Mouse (Mus musculus) thymus, adult 18-20 months (tissue): ENCODE data around the gene Urod.

Experiments
- DNase-seq, 2 experiments: peaks; one replicate each; pipeline ENCODE4 v3.0.0; 2022; ENCODE audit warnings: mixed read lengths in 2 of 2

Urod gene

DNA sequence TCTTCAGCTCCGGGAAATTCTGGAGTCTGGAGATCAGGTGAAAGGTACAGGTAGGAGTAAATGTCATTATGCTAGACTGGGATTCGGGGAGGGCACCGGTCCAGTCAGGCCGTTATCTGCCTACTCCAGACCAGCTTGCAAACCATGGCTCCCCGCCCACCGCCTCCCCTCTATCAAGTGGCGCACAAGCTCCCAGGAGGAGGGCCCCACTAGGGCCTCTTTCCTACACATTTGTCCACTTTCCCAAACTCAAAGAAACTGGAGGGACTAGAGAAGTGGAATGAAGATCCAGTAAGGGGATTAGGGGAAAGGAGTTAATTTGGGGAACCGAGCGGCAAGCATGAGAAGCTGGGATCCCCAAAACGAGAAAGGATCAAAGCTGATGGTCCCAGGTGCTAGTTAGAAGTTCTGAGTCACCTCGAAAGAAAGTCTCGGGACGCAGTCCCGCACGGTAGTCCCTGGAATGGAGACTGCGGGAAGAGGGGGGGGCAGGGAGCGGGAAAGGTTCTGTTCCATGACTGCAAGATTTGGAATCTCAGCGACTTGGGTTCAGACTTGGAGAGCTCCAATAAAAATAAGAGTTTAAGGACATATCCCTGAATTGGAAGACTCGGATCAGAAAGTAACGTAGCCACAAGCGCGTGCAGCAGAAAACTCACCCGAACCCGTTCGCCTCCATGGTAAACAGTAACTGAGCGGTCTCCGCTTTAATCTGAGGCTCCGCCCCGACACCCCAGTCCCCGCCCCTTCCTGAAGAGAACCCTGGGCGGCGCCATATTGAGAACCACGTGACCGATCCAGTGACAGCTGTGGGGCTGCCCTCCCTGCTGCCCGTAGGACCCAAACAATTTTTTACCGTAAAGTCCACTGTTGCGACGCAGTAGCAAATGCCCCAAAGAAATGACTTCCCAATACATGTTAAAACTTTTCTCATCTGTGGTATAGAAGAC lies at the start of gene Urod:
TSS of gene Urod (minus strand) at position 742 of the 950 bp plus-strand sequence.
- peak; percentile 92 to 94 for DNase-seq

DNA sequence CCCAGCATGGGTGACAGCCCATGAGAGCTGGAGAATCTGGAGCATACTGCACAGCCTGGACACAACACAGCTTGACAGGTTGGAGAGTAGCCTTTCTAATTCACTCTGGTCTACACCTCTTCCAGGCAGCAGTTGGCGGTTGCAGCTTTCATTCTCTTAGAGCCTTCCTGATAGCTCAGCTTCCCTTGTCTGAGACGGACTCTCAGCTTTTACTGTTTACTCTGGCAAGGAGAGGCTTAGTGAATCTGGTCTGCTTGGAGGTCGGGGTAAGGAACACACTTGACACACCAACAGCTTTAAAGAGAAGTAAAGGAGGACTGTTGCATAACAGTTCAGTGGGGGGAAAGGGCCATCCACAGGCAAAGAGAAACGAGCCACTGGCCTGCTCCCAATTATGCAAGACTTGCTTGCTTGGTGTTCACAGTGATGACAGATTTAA lies 47.1 kb upstream of the Urod start:
- no peak for DNase-seq

DNA sequence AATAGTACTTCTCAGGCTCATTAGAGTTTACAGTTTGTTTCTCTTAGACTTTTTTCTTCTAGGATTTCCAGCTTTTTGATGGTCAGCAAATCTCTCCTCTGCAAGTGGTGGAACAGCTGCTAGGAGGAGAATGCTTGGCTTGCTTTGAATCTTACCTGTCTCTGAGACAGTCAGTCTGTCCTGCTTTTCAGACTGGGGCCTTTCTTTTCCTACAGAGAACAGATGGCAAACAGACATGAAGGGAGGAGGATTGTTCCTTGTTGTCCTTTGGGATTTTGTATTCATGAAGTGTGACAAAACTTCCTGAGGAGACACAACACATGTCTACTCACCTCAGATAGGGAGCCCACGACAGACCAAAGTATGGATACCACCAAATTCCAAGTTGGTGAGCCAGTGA lies 46.6 kb upstream of the Urod start:
- no peak for DNase-seq

DNA sequence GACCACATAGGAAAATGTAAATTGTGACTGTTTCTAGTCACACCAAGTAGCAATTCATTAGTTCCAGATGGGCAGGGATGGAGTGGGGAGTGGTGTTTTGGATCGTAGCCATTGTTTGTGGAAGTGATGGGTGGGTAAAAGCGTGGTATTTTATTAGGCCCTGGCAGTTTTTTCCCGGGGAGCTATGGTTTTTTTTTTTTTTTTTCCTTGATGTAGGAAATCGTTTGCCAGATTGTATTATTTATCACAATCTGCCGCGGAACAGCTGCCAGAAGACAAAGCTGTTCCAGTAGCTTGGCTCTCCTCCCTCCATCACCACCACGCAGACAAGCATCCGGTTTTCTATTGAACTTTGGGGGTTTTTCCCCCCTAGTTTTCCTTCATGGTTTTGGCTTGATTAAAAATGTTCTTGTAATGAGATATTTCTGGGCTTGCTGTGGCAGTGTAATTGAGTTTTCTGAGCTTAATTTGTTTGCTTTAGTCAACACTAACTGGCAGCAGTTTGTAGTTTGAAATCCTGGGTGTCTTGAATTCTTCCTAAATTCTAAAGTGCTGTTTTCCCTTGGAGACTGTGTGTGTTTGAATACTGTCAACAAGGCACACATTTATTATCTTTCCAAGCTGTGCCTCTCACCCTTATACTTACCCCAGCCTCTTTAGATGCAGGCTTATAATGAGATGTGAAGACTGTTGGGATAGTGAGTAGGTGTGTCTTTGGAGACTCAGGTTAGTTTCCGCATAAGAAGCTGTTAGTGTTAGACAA lies 45.9 kb upstream of the Urod start:
- DNase-seq: no peak

DNA sequence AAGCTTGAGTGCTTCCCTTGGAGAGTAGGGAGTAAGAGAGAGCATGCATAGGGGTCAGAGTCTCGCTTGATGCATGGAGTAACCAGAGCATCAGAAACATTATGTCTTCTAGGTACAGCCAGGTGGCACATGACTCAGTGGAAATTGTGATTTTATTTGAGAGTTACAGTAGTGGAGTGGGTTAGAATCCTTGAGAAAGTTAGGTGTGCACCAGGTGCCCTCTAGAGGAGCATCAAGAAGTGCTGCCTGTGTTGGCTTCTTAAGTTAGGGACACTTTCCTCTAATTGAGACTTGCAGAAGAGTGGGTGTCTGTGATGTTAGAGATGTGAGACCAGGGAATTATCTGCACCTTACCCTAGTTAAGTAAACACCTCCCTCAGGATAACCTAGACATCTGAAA lies 36.9 kb upstream of the Urod start:
- DNase-seq: no peak

DNA sequence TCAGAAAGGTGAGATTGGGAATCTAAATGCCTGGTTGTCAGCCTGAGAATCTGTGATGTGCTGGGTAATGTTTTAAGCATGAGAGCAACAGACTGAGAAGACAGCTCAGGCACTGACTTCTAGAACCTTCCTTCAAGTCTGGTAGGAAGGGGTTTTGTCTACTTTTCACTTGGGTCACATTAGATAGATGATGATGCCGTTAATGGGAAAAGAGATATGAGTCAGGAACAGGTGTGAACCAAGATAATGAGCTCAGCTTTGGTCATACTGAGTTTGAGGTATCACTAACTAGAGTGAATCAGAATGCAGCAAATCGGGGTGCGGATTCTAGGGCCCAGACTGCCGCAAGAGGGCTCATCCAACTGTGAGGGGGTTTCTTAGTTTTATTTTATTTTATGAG lies 29.3 kb upstream of the Urod start:
- no peak for DNase-seq

DNA sequence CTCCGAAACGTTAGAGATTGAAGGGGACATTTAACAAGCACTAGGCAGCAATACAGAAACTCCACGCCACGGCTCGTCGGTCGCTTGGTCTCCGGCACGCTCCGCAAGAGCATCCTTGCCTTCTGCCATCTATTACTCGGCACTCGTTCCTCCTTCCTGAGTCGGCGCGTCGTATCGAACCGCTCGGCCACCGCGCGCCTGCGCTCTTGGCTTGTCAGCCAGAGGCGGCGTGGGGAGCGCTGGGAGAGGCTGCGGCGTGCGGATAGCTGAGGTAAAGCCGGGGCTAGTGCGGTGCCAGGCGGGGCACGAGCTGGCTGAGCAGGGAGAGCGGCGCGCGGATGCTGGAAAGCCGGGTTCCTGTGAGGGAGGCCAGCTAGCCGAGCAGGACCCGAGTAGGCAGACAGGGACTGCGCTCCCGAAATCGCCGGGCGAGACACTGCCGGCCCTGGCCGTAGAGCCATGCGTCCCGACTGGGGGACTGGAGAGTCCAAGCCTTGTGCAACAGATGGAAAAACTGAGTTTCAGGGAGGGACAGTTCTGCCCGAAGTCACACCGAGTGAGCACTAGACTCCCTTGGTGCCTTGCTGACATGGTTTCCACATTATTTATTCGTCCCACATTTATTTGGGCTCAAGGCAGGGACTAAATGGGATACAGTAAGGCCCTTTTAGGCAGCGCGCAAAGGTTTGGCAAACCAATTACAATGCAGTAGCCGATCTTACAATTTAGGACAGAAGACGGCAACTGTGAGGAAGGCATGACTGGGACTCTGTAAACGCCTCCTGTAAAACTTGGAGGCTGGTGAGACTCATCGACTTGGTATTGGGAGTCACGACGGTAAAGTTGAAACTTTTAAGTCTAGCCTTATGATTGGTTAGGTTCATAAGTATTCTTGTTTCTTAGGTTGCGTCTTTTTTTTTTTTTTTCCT lies 25.3 kb upstream of the Urod start, which contains the start of gene Eif2b3:
TSS of gene Eif2b3 (plus strand) at position 197 of the 929 bp plus-strand sequence.
- DNase-seq: peak; percentile 84 to 86

DNA sequence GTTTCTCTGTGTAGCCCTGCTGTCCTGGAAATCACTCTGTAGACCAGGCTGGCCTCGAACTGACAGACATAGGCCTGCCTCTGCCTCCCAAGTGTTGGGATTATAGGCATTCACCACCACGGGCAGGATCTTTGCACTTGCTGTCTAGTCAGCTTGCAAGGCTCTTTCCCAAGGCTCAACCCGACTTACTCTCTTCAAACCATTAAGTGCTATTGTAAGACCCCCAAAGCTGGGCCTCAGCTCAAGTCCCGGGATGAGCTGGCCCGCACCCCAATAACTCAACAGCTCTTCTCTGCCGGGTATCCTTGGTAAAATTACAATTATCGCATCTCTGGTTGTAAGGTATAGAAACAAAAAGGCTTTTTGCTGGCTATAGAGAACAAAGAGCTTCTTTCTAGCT lies 24.1 kb upstream of the Urod start:
- DNase-seq: no peak

DNA sequence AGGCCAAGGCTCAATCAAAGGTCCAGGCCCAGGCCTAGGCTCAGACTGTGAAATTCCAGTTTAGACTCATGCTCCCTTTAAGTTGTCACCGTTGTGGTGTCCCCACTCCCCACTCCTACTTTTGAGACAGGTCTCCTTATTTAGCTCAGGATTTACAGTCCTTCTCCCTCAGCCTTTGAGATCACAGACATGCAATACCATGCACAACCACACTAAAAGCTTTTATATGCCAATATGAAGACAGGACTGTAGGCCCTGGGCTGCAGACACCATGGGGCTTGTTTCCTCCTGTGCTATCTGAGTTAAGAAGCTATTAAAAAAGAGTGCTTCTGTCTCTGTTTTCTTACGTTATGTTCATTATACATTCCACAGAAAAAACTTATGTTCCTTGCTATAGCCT lies 23.5 kb upstream of the Urod start:
- DNase-seq: no peak

DNA sequence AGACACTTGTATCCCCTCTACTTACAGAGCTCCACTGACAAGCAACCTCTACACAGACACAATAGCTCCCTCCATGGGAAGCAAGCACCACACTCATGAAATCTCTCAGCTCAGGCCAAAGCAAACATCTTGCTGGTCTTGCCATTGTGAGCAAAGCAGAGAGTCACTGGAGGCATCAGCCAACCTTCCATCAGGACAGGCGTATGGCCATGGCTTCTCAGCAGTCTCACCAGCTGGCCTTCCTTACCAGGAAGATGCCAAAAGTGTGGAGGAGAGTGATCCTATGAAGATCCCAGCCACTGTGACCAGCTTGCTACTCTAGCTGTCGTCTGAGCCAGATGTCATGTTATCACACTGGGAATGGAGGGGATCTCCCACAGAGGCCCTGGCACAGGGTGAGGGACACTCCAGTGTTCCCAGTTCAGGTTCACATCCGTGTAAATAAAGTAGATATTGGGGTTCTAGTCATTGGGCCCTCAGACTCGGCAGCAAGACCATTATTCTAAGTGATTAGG lies 20.7 kb upstream of the Urod start:
- DNase-seq: no peak

DNA sequence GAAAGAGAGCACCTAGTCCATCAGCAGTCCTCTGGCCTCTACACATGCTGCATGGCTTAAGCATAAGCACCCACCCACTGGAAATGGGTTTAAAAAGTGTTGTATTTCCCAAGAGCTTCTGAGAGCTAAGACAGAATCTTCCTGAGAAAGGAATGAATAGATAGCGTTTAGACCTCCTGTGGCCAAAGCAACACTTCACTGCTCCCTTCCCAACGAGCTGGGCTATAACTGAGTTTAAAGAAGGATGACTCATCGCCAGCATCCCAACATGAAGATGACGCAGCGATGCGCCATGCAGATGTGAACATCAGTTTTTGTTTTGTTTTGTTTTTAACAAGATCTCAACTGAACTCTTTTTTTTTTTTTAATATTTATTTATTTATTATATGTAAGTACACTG lies 19.4 kb upstream of the Urod start:
- DNase-seq: no peak

DNA sequence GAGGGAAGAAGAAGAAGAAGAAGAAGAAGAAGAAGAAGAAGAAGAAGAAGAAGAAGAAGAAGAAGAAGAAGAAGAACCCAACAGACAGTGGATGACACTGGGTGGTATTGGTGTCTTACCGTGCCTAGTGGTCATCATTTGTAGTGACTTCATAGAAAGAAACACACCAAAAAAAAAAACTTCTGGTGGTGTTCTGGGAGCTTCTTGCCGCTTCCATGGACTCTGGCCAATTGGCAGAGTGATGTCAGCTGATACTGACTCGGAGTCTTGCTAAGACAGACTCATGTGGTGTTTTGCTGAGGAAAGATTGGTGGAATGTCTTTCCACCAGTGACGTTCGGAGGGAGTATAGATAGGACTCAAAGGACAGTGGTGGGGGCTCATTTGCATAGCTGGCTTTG lies 16.0 kb upstream of the Urod start:
- no peak for DNase-seq

DNA sequence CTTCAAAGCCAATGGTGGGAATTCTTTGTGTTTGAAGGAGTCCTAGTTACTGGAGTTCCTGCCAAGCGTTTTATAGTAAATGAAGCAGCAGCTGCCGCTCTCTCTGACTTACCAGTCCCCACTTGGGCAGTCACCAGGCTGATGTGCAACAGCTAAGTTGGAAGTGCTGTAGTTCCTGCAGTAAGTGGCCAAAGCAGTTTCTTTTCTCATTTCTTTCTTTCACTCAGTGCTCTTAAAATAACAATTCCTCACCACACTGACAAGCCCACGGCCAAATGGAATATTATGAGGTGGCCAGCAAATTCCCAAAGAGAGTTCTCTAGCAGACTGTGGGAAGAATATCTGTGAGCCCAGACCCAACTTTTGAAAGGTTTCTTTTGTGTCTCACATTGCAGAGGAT lies 12.8 kb upstream of the Urod start:
- no peak for DNase-seq

DNA sequence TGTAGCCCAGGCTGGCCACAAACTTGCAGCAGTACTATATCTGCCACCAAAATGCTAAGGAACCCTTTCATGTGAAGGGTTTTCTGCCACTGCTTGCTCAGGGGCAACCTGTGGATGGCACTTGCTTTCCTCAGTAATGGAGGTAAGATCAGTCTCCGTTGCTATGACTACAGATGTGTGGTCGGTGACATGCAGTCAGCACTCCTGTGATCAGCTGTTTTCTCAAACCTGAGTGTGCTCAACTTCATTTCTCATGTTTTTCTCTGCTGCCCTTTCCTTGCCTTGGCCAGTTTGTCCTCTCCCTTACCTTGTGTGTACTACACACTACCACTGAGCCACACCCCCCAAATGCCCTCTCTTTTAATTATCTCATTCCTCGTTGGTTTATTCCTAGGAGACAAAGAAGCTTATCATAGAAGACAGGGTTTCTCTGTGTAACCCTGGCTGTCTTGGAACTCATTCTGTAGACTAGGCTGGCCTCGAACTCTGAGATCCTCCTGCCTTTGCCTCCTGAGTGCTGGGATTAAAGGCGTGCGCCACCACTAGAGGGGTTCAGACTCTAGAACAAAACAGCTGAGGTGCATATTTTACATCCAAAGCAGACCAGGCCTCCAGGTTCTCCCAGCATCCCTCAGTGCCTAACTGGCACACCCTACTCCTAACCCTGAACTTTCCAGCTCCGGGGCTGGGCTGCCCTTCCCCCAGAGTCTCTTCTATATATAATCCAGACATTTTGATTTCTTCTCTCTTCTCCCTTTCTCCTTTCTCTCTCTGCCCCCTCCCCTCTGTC lies 11.6 kb upstream of the Urod start:
- no peak for DNase-seq

DNA sequence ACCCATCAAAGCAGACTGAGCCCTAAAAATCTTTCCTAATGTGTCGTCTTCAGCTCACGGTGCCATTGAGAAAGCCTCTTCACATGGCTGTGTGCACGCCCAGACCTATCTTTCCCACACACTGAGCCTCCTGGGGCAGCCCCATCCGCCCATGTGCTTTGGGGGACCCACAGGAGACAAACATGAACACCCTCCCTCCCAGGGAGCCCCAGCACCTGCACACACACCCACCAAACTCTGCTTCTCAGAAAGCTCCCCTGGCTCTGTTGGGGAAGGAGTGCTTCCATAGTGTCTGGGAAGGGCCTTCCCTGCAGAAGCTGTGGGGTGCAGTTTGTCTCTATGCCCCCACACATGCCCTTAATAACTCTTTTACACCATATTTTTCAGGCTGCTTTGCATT lies 10.4 kb upstream of the Urod start:
- no peak for DNase-seq

DNA sequence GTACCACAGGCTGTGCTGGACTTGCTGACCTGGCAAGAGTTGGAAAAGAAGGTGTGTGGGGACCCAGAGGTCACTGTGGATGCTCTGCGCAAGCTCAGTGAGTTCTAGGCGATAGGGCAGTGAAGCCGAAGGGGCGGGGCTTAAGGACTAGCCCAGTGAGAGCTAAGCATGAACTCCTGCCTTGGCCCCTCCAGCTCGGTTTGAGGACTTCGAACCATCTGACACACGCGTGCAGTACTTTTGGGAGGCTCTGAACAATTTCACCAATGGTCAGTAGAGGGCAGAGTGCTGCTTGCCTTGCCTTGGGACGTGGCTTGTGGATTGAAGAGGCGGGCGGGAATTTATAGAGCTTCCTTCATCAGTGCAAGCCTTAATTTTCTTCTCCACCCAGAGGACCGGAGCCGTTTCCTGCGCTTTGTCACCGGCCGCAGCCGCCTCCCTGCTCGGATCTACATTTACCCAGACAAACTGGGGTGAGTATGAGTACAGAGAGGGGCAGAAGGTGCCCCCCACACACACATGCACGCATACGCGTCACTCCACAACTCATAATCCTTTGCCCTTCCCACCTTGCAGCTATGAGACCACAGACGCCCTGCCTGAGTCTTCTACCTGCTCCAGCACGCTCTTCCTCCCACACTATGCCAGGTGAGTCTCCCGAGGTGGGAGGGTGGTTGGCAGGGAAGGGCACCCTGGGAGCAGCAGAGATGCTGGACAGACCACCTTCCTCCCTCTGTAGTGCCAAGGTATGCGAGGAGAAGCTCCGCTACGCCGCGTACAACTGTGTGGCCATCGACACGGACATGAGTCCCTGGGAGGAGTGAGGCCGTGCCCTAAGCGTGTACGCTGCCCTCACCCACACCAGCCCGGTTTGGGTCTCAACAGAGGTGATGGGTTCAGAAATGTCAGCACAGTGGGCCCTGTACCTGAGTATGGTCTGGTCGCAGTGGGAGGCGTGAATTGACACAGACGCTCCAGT lies 8.6 kb upstream of the Urod start:
- no peak for DNase-seq

DNA sequence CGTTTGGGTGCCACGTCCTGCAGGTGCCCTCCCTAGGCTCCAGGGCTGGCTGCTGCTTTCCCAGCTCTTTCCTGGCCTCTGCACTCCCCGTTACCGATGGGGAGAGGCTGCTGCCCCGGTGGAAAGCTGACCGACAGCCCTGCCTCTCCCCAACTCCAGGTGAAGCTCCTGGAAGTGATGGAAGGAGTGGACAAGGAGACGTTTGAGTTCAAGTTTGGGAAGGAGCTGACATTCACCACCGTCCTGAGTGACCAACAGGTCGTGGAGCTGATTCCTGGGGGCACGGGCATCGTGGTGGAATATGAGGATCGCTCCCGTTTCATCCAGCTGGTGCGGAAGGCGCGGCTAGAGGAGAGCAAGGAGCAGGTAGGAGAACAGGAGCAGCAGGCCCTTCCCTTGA lies 7.7 kb upstream of the Urod start:
- no peak for DNase-seq

DNA sequence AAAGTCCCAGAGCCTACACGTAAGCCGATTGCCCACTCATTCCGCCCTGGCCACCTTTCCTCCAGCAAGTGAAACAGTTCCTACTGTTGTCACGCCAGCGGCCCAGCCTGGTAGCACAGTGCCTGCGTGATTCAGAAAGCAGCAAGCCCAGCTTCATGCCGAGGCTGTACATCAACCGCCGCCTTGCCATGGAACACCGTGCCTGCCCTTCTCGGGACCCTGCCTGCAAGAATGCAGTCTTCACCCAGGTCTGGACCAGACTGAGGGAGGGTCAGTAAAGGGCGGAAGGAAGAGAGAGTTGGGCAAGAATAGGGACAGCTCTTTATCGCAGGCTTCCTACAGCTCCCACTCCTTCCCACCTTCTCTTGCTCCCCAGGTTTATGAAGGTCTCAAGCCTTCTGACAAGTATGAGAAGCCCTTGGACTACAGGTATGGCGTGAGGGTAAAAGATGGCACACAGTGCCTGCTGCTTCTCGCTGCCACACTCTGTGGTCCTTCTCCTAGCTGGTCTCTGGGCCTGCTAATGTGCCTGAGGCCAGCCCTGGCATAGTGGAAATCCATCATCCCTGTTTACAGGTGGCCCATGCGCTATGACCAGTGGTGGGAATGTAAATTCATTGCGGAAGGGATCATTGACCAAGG lies 5.4 kb upstream of the Urod start:
- DNase-seq: no peak

DNA sequence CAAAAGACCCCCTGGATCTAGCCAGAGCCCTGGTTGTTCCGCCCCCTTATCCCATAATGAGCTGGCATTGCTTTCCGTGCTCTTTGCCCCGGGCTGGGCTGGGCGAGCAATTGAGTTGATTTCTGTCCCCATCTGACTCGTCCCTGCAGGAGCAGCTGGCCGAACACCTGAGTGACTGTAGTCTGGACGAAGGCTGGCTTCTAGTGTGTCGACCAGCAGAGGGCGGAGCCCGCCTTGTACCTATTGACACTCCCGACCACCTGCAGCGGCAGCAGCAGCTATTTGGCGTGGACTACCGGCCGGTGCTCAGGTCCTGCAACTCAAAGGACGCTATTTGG lies 1.6 kb upstream of the Urod start:
- DNase-seq: peak in 1 of 2 experiments; percentile 25
